Mouse (Mus musculus) hindbrain, embryonic 15.5 days (tissue): Measurements from ENCODE around the gene Colec11. TPM values are rescaled to one million over a fixed set of nuclear protein-coding genes. Genes with fewer than 3 reads are reported as not detected.

Source experiments
- ATAC-seq: fragments of 200-750 bp; cut with Nextera tagmentation; 2 replicates; pipeline ENCODE4 v1.8.0; 2017; ENCODE audit warnings: low read depth, moderate number of reproducible peaks, moderate TSS enrichment; ENCODE audit not compliant: low FRiP score
- H3K27ac ChIP-seq: fragments of 300-500 bp; sonication (generic); replicated peaks from 2 replicates; pipeline ENCODE4 v1.5.1; 2015; ENCODE audit warnings: mild to moderate bottlenecking, inconsistent platforms
- H3K27me3 ChIP-seq: fragments of 300-500 bp; sonication (generic); 2 replicates; pipeline ENCODE4 v1.6.1; 2015; ENCODE audit warnings: control low read depth, inconsistent platforms
- H3K36me3 ChIP-seq: fragments of 300-500 bp; sonication (generic); 2 replicates; pipeline ENCODE4 v1.6.1; 2015; ENCODE audit warnings: control low read depth, inconsistent platforms
- H3K4me1 ChIP-seq: fragments of 300-500 bp; sonication (generic); replicated peaks from 2 replicates; pipeline ENCODE4 v1.6.1; 2015; ENCODE audit warnings: control low read depth, inconsistent platforms
- H3K4me2 ChIP-seq: fragments of 300-500 bp; sonication (generic); 2 replicates; pipeline ENCODE4 v1.6.1; 2015; ENCODE audit warnings: moderate library complexity, mild to moderate bottlenecking, inconsistent platforms
- H3K4me3 ChIP-seq: fragments of 300-500 bp; sonication (generic); 2 replicates; pipeline ENCODE4 v1.5.1; 2015; ENCODE audit warnings: mild to moderate bottlenecking, inconsistent platforms
- H3K9ac ChIP-seq: fragments of 300-500 bp; sonication (generic); 2 replicates; pipeline ENCODE4 v1.6.1; 2015; ENCODE audit warnings: inconsistent platforms
- H3K9me3 ChIP-seq: fragments of 300-500 bp; sonication (generic); 2 replicates; pipeline ENCODE4 v1.6.1; 2016; ENCODE audit warnings: control low read depth, inconsistent platforms
- WGBS: fragments of 180-500 bp; shearing (Covaris S2); methylation state at CpG from one replicate; pipeline ENCODE4 v1.1.7; 2015; 5-methylcytosine and 5-hydroxymethylcytosine counted together
- polyA plus RNA-seq: library from polyadenylated mRNA; unstranded; fragments of >200 nt; fragmentation: Nextera tagmentation; extraction: Ambion mirVana; gene quantifications from 2 replicates; pipeline ENCODE4 v1.2.1, GENCODE M21; 2015

Colec11 gene
- polyA plus RNA-seq, 1 experiment from 2014 or later: 1.9 TPM

DNA sequence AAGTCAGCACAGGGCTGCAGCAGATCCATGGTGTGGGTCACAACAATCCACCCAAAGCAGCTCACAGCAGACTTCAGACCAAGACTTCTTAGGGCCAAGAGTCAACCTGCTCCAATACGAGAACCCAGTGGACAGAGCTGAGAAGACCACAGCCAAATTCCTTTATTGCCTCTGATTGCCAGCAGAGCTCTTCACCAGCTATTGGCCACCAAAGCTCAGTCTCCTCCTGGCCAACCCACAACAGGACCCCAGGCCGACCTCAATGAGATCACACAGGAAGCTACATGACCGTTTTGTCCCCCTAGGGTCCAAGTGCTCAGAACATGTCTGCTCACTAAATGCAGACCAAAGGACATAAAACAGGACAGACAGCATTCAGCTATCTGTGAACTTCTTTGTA is 25.1 kb downstream of the Colec11 start:
- WGBS: 72% methylated on average over 3 of the region's 3 CpGs
- Histone ChIP-seq H3K9ac (no peak overlapping the region), H3K9me3 (no peaks in the 10 kb centered on the region), H3K4me1 (peaks cover 12% of the 10 kb centered on the region), H3K4me3 (no peak overlapping the region), H3K36me3 (no peaks in the 10 kb centered on the region), H3K27me3 (no peaks in the 10 kb centered on the region), H3K27ac (no peak overlapping the region), H3K4me2 (no peak overlapping the region)
- no peak for ATAC-seq

DNA sequence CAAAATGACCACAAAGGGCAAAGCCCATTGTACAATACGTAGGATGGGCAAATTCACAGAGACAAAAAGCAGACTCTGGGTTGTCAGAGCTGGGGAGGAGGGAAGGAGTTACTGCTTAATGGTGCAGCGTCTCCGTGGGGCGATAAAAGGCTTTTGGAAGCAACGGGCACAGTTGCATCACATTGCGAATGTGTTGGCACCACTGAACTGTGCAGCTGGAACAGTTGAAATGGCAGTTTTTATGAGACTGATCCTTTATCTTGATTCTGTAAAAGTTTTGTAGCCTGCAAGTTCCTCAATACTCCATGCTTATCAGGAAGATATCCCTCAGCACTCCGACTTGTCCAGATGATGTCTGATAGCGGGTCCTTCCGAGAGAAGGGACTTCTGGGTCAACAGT is 25.5 kb downstream of the Colec11 start:
- Histone ChIP-seq H3K36me3 (no peaks in the 10 kb centered on the region), H3K4me1 (peaks cover 12% of the 10 kb centered on the region), H3K27ac (no peak overlapping the region), H3K27me3 (no peaks in the 10 kb centered on the region), H3K9me3 (no peaks in the 10 kb centered on the region), H3K9ac (no peak overlapping the region), H3K4me3 (no peak overlapping the region), H3K4me2 (no peak overlapping the region)
- 70% methylated on average over 9 of the region's 9 CpGs for WGBS
- ATAC-seq: no peak

DNA sequence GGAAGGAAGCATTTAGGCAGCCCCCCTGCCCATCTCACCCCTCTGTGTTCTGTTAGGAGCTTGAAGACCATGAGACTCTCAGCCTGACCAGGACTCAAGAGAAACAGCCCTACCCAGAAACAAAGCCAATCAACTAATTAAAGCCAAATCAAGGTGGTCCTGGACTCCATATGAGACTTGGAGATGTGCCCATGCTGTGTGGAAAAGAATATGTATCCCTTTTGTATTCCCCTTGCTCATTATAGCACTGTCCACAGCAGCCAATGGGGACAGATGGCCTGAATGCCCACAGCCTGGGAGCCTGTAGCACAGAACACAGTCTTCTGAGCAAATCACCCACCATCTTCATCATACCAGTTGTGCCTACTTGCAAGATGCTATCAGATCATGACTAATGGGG is 26.3 kb downstream of the Colec11 start:
- H3K4me1 ChIP-seq: peaks cover 5% of the 10 kb centered on the region; the same call in 1 of the 2 replicates
- H3K9ac ChIP-seq: no peak overlapping the region
- H3K4me2 ChIP-seq: no peak overlapping the region
- H3K36me3 ChIP-seq: no peaks in the 10 kb centered on the region
- no peak for ATAC-seq
- no peaks in the 10 kb centered on the region for H3K9me3 ChIP-seq
- no peak overlapping the region for H3K27ac ChIP-seq
- H3K27me3 ChIP-seq: no peaks in the 10 kb centered on the region
- H3K4me3 ChIP-seq: no peak overlapping the region

DNA sequence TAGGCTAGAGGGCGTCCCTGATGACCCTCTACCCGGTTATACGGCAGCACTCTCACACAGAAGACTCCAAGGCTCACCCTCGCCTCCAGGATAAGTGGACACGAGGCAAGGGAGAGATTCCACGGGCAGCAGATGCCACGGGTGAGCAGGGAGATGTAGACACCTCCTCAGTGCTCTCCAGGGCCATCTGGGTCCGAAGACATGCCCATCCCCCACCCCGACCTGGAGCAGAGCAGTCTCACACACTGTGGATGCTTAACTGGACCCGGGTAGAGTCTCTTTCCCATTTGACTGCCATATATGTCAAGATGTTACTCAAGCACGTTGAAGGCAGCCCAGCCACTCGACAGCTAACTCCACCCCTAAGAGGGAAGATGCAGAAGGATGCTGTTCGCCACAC is 32.7 kb downstream of the Colec11 start:
- WGBS: 51% methylated on average over 13 of the region's 13 CpGs
- Histone ChIP-seq H3K36me3 (no peaks in the 10 kb centered on the region), H3K4me1 (peaks cover 32% of the 10 kb centered on the region), H3K9me3 (no peaks in the 10 kb centered on the region), H3K4me2 (0 out of 2 replicates have a peak overlapping the region, but pooled peaks have one; percentile 64), H3K27ac (peak overlapping the region; percentile 79), H3K4me3 (no peak overlapping the region), H3K9ac (no peak overlapping the region), H3K27me3 (no peaks in the 10 kb centered on the region)
- no peak; the same call in 1 of the 2 replicates for ATAC-seq

DNA sequence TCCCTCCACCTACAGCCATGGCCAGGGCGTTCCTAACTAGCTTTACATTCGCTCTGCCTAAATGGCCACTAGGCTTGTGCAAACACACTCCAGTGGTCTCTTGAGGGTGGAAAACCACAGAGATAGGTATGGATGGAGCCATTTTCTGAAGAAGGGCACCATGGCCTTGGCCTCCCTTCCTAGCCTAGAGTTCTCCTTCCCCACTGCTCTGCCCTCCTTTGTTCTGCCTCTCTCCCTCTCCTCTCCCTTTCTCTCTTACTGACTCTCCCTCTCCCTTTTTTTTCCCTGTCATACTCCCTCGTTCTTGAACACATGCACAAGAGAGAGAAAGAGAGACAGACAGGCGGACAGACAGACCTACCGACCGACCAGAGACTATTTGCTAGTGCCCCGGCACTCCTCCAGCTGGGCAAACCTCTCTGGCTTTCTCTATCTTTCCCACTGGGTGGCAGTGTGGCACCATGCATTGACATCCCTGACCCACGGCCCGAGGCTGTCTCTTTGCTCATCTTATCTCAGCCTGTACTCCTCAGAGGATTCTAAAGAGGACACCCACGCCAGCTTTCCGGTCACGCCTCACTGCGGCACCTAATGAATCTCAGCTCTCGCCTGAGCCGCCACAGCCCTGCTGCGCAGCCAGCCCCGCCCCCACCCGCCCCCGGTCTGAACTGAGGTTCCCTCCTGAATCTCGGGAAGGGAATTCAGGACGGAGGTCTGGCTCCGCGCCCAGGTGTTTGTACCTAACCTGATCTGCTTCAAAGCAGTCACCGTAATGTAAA is 33.9 kb downstream of the Colec11 start:
- Histone ChIP-seq H3K36me3 (no peaks in the 10 kb centered on the region), H3K9ac (peak overlapping the region; percentile 35), H3K27me3 (no peaks in the 10 kb centered on the region), H3K27ac (peak overlapping the region; percentile 79), H3K9me3 (no peaks in the 10 kb centered on the region), H3K4me2 (peak overlapping the region; percentile 64), H3K4me3 (peak overlapping the region; percentile 35), H3K4me1 (peaks cover 32% of the 10 kb centered on the region)
- 7% methylated on average over 24 of the region's 24 CpGs for WGBS
- peak; percentile 95 for ATAC-seq

DNA sequence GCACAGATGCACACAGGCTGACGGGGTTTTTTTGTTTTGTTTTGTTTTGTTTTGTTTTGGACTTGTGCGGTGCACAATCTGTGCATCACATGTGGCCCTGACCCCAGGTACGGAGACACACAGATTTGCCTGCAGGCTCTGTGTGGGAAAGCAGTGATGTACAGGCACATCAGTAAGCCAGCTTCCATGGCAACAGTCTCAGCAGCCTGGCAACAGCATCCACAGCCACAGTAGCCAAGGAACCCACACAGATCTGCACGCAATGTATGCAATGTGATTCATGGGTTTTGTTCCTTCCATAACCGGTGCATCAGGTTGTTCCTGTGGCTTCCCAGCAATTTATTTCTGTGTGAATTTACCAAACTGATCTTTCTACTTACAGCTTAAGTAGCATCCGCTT is 35.2 kb downstream of the Colec11 start:
- Histone ChIP-seq H3K4me2 (no peak overlapping the region), H3K4me1 (peaks cover 32% of the 10 kb centered on the region), H3K9me3 (no peaks in the 10 kb centered on the region), H3K27me3 (no peaks in the 10 kb centered on the region), H3K27ac (peak overlapping the region; percentile 79), H3K4me3 (no peak overlapping the region), H3K9ac (no peak overlapping the region), H3K36me3 (no peaks in the 10 kb centered on the region)
- 36% methylated on average over 6 of the region's 6 CpGs for WGBS
- no peak for ATAC-seq

DNA sequence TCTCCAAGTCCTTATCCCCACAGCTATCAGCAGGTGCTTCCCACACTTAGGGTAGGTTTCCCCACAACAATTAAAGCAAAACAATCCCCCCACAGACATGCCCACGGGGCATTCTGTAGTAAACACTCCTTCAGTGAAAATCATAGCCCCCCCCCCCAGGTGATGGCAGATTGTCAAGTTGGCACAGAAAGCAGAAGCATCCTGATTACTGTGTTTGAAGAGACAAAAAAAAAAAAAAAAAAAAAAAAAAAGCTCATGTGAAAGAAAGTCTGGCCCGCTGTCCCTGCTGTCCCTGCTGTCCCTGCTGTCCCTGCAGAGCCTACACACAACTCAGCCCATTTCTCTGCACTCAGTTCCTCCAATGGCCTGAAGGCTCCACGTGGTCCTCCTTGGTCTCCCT is 39.1 kb downstream of the Colec11 start:
- Histone ChIP-seq H3K9ac (no peak overlapping the region), H3K4me2 (no peak overlapping the region), H3K27ac (no peak overlapping the region), H3K36me3 (no peaks in the 10 kb centered on the region), H3K27me3 (no peaks in the 10 kb centered on the region), H3K4me3 (no peak overlapping the region), H3K4me1 (peaks cover 17% of the 10 kb centered on the region), H3K9me3 (no peaks in the 10 kb centered on the region)
- ATAC-seq: no peak
- 49% methylated on average over 3 of the region's 3 CpGs for whole genome bisulfite sequencing

DNA sequence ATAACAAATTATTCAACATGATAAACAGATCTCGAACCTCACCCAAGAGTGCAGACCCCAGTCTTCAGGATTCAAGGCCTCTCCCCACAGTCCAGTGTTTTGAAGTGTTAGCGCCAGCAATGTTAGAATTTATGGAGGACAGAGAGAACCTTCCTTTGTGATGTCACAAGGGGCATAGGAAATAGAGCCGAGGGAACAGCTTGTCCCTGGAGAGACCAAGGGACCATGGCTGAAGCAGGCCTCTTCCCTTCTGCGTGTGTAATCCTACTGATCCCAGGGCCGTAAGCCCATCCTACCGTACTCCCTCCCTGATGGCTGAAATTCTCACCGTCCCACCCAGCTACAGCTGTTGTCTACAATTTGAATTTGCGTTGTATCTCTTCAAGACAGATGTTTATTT is 40.8 kb downstream of the Colec11 start, which contains the start of gene Allc:
Gene Allc (minus strand): TSS at position 101 of the 400 bp plus-strand sequence.
- no peak within 1 kb of the TSS for H3K9ac ChIP-seq
- ATAC-seq: no peak
- H3K4me2 ChIP-seq: no peak within 1 kb of the TSS
- 86% methylated on average over 8 of the region's 8 CpGs for WGBS
- H3K27ac ChIP-seq: no peak within 1 kb of the TSS
- no peaks in the 10 kb centered on the region for H3K9me3 ChIP-seq
- H3K4me3 ChIP-seq: no peak within 1 kb of the TSS
- H3K27me3 ChIP-seq: no peaks in the 10 kb centered on the region
- 0 out of 2 replicates have a peak, but pooled peaks cover 3% of the 10 kb centered on the region for H3K4me1 ChIP-seq
- H3K36me3 ChIP-seq: no peaks in the 10 kb centered on the region

DNA sequence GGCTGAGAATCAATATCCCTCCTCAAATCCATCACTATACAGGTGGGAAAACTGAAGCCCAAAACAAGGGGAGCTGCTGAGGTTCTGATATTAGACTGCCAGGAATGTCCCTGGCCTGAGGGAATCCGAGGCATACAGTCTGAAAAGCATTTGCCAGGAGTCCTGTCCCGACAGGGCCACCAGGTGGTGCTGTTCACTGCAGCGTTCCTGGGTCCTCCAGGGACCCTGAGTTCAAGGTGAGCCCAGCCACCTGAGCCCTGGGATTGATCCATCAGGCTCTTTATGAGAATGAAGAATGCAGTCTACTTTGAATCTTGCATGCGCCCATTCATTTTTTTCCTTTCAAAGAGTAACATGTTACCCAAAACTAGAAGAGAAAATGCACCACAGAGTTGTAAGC is 44.0 kb downstream of the Colec11 start:
- Histone ChIP-seq H3K4me3 (no peak overlapping the region), H3K27me3 (no peaks in the 10 kb centered on the region), H3K4me2 (no peak overlapping the region), H3K9ac (no peak overlapping the region), H3K4me1 (no peaks in the 10 kb centered on the region), H3K36me3 (no peaks in the 10 kb centered on the region), H3K9me3 (no peaks in the 10 kb centered on the region), H3K27ac (no peak overlapping the region)
- WGBS: 37% methylated on average over 4 of the region's 4 CpGs
- no peak for ATAC-seq

DNA sequence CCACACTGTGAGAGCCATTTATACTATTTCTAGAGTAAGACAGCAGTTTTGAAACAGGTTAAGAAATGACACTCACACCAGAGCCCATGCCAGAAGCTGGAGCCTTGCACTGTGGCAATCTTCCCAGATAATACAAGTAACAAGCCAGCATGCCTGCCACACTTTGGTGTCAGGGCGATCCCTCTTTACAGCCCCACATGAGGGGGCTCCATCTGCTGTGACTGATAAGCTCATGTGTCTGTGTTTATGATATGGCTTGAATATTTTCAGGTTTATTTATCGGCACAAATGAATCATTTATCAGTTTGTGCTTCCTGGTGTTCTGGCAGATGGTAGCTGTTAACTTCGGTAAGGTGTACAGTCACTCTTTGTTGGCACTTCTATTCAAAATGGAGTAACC is 45.0 kb downstream of the Colec11 start:
- Histone ChIP-seq H3K4me1 (no peaks in the 10 kb centered on the region), H3K36me3 (no peaks in the 10 kb centered on the region), H3K9me3 (no peaks in the 10 kb centered on the region), H3K9ac (no peak overlapping the region), H3K27me3 (no peaks in the 10 kb centered on the region), H3K27ac (no peak overlapping the region), H3K4me3 (no peak overlapping the region), H3K4me2 (no peak overlapping the region)
- ATAC-seq: no peak
- 89% methylated on average over 3 of the region's 3 CpGs for WGBS

DNA sequence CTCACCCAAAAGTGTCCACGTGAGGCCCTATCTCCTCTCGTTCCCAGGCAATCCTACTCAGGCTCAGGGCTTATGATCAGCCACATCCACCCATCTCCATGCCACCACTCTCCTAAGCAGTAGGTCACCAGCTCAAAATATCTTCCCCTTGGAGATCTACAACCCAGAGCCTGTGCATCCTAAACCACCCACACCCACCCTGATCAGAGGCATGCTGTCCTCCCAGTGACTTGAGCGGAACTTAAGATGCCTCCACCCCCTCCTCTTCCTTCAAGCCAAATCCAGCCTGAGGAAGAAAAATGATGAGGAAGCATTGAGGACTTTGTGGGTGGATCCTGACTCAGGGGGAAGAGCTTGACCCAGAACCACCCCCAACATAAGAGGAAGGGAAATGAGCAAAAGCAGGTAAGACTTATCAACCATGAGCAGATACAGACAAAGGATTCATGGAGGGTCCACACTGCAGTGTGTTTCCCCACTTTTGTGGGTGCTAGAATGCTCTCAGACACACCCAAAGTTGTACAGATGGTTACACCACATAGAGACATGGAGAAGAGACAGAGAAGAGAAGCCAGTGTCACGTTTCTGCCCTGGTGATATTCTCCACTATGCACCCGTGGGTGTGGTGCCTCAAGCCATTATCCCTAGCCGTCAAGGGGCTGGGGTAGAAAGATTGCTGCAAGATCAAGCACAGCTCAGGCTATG is 47.7 kb downstream of the Colec11 start:
- Histone ChIP-seq H3K36me3 (no peaks in the 10 kb centered on the region), H3K4me3 (no peak overlapping the region), H3K27me3 (no peaks in the 10 kb centered on the region), H3K4me2 (no peak overlapping the region), H3K9me3 (no peaks in the 10 kb centered on the region), H3K4me1 (no peaks in the 10 kb centered on the region), H3K27ac (no peak overlapping the region), H3K9ac (no peak overlapping the region)
- WGBS: 78% methylated on average over 6 of the region's 6 CpGs
- no peak for ATAC-seq

DNA sequence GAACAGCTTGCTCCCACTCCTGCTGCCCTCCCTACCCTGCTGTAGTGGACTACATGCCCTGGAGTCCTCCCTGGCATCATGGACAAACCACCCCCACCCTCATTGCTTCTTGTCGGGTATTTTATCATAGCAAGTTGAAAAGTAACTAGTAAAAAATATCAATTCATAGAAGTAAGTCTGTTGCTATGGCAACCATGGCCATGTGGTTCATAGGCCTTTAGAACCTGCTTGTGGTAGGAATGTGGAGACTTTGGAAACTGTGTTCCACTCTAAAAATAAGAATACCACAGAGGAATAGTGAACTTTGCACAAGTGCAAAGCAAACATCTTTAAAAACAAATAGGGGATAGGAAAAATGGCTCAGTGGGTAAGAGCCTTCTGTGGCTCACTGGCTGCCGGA is 50.9 kb downstream of the Colec11 start:
- Histone ChIP-seq H3K36me3 (no peaks in the 10 kb centered on the region), H3K9me3 (no peaks in the 10 kb centered on the region), H3K27me3 (no peaks in the 10 kb centered on the region), H3K27ac (no peak overlapping the region), H3K4me1 (no peaks in the 10 kb centered on the region), H3K9ac (no peak overlapping the region), H3K4me3 (no peak overlapping the region), H3K4me2 (no peak overlapping the region)
- 83% methylated on average over 2 of the region's 2 CpGs for WGBS
- ATAC-seq: no peak
